Mouse (Mus musculus) B cell, adult 2 months (primary cell): ENCODE data around the gene Agbl4.
"Not testable (repeated sequence)": the region's sequence is repeated elsewhere in the genome, so short reads cannot be mapped to it uniquely, and the experiment has no call there.

Experiments
- DNase-seq, 2 experiments: peaks; one replicate each; pipeline ENCODE4 v3.0.0; 2022

Gene Agbl4

GRCm38 (mm10) chr4:110921013-110921412 lies 523.6 kb downstream of the Agbl4 start:
- DNase-seq, result no peak

GRCm38 (mm10) chr4:111001641-111002040 lies 604.2 kb downstream of the Agbl4 start:
- DNase-seq, result no peak

- DNase-seq, result no peak
Measured at GRCm38 (mm10) chr4:111004719-111005479, 607.4 kb downstream of the Agbl4 start.

- no peak for DNase-seq
Measured at GRCm38 (mm10) chr4:111019376-111019775, 621.9 kb downstream of the Agbl4 start.

- no peak for DNase-seq
Measured at GRCm38 (mm10) chr4:111067330-111067729, 669.9 kb downstream of the Agbl4 start.

DNA sequence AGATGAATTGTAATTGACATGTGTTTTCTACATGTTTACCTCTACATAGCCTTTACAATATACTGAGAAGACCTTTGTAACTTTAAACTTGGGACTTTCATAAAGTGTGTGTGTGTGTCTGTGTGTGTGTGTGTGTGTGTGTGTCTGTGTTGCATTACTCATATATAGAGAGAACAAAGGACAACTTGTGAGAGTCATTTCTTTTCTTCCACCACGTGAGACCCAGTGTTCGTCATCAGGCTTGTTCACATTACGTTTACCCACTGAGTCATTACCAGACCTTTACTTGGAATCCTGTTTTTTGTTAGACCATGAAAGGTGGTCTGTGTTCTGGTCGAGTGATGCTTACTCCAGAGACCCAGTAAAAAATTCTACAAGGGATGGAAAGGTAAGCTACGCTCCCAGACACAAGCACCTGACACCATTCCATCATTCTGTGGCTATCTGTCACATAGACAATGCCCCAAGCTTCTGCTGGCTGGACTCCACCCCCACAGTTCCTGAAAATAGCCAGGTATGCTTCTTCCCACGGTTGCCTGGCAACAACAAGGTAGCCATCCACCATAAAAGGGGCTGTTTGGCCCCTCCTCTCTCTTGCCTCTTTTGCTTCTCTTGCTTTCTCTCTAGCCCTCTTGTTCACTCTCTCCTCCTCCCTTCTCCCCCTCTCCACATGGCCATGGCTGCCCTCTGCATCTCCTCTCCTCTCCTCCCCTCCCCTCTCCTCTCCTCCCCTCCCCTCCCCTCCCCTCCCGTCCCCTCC lies 676.5 kb downstream of the Agbl4 start:
- DNase-seq, result no peak

DNA sequence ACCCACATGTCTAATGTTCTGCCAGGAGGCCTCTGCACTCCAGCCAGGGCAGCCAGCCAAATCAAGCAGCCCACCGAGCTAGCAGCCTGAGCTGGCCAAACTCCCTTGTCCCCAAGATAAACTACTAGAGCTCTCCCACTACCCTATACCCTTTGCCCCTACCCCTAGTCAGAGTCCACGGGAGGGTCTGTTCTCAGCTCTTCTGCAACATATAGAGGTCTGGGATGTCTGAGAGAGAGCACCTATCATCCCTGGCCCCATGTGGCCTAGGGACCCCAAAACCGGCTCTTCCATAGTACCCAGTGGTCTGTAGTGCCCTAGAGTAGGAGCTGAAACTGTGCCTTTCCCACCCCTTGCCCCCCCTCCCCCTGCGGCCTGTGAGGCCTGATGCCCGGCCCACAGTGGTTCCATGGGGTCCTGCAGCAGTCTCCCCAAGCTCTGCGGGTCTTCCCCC lies 677.3 kb downstream of the Agbl4 start:
- DNase-seq, result no peak

DNA sequence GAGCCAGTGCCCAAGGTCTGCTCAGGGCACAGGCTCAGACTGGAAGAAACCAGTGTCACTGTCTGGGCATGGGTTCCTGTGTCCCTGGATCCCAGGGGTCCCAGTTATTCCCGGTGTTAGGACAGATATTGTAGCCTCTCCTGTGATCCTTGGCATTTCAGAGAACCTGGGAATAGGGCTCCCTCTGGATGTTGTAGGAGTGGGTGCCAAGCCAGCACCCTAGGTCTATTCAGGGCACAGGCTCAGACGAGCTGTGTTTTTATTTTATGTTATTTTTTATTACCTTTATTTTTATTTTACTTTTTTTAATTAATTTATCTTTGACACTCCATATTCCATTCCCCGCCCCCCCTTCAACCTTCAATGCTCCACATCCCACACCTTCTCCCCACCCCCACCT lies 680.3 kb downstream of the Agbl4 start:
- DNase-seq, result no peak

- no peak for DNase-seq
Measured at GRCm38 (mm10) chr4:111085330-111085729, 687.9 kb downstream of the Agbl4 start.

DNA sequence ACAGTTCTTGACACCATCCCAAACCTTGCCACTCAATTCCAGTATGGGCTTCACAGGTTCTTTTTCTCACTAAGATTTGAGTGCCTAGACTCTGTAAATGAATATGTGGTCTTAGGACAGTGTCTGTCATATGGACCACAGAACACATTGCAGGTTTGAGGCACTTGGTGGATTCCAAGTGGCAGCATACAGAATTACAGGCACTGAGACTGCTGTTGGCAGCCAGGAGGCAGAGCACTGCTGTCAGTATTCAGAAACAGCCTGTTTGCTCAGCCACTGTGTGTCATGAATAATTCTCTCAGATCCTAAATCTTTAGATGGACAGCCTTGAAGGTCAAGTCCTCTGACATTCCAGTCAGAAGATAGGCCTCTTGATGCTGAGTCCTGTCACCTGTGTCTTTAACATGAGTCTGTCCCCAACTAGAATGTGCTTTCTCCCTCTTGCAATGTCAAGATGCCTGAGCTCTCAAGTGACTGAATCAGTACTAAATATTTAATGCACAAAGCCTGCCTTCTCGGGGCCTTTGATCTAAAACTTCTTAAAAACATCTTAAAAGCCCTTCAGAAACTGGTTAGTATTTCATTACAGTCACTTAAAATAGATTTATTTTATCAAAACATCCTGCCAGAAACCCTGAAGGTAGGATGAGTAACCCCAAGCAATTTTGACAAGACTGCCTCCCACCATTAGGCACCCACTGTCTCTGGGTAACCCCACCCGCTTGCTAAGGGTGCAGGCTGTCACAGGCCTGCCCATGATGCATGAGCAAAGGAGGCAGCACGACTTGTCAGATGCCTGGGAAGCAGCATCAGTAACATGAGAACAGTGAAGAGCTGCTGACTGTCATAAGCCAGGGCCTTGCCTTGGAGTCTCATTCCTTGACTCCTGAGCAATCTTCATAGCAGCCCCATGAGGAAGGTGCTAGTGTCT lies 739.0 kb downstream of the Agbl4 start:
- no peak for DNase-seq

GRCm38 (mm10) chr4:111147748-111148147 lies 750.3 kb downstream of the Agbl4 start:
- DNase-seq, result no peak

GRCm38 (mm10) chr4:111155859-111156258 lies 758.4 kb downstream of the Agbl4 start:
- DNase-seq, result no peak

DNA sequence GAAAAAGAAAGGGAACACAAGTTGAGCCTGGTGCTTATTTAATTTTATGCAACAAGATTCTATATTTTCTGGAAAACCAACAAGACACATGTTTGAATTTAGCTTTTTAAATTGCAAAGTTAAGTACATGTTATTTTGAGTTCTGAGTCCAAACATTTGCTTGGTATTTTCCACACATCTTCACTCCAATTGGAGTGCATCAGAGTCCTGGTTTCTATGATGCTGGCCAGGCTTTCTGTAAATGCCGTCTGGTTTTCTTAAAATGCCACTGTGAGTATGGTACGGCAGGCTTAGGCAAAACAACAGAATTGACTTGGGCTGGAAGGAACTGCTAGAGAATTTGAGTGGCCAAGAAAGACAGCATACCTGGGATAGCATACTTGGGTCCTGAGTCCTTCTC lies 784.0 kb downstream of the Agbl4 start:
- DNase-seq, result no peak

- DNase-seq, result no peak
Measured at GRCm38 (mm10) chr4:111200100-111200499, 802.6 kb downstream of the Agbl4 start.

- no peak for DNase-seq
Measured at GRCm38 (mm10) chr4:111215191-111215762, 817.8 kb downstream of the Agbl4 start.

DNA sequence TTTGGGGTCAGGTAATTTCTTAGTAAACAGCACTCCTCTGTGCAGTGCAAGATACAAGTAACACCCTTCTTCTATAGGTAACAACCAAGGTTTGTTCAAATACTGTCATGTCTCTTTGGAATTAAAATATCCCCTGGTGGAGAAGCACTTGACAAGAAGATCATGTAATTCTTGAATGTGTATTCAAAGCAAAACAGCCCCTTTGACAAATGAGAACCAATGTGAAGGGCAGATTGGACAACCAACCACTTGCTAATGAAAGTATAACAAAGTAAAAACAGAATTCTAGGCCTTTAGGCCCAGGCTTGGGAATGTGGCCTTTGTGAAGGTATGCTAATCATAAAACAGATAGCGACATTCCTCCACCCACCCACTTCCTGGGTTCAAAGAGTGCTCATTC lies 821.6 kb downstream of the Agbl4 start:
- DNase-seq, result not testable (repeated sequence)

GRCm38 (mm10) chr4:111219543-111219942 lies 822.1 kb downstream of the Agbl4 start:
- not testable (repeated sequence) for DNase-seq

- no peak for DNase-seq
Measured at GRCm38 (mm10) chr4:111233849-111234248, 836.4 kb downstream of the Agbl4 start.

- no peak for DNase-seq
Measured at GRCm38 (mm10) chr4:111251917-111252316, 854.5 kb downstream of the Agbl4 start.

DNA sequence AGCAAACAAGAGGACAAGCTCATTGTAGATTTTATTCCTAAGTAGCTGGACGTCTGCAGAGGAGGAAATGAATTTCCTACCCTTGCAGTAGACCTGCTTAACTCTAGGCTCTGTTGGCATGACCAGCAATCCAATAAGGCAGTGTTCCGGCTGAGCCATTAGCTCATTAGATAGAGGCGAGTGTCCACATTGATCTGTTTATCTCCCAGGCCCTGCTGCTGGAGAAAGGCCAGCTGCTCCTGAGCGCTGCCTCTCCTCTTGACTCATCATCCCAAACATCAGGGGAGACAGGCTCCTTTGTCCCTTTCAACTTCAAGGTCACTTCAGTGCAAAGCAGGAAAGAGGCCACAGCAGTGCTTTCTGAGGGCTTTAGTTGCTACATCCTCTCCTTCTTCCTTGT lies 858.0 kb downstream of the Agbl4 start:
- DNase-seq, result no peak

GRCm38 (mm10) chr4:111256931-111257330 lies 859.5 kb downstream of the Agbl4 start:
- no peak for DNase-seq

DNA sequence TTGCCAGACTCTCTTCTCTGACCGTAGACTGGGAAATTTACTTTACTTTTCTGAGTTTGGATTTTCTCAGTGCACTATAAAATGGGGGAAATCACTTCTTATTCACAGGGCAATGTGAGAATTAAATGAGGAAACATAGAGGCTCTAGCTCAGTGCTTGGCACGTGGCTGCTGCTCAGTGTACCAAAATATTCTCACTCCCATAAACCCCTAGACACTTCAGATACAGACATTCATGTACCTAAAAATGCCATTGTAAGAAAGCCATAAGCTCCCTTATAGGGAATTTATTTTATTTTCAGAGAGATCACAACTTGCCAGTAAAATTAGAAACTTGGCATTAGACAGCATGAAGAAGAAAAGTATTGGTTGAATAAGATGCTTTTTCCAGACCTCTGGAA lies 883.5 kb downstream of the Agbl4 start:
- no peak for DNase-seq

DNA sequence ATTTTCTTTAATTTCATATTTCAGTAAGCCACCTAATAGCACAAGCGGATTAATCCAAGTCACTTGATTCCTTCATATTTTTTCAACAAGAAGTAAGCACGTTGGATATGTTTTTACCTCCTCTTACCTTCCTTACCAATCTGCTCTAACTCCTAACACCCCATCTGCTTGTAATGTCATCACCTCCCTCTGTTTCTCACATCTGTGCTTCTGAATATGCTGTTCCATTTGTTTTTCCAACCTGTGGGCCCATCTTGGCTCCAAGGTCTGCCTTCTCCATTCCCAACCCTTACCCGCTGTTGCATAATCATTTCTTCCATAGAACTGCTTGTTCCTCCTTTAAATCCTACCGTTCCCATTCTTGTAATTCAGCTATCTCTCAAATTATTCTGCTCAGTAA lies 884.4 kb downstream of the Agbl4 start:
- no peak for DNase-seq
